Mouse (Mus musculus) megakaryocyte-erythroid progenitor cell, adult 5-6 weeks (primary cell): ENCODE measurements around the gene Tbc1d20. TPM values are rescaled to one million over a fixed set of nuclear protein-coding genes. Genes with fewer than 3 reads are reported as not detected.

Experiments
- ATAC-seq: replicated peaks from 2 replicates; pipeline ENCODE4 v1.8.0; 2016; ENCODE audit warnings: mild to moderate bottlenecking, inconsistent platforms; ENCODE audit not compliant: severe bottlenecking, poor library complexity, low FRiP score, low TSS enrichment
- total RNA-seq, 2 experiments: library from RNA; stranded (forward) in 1 of 2; stranded (reverse) in 1 of 2; fragments of 200-1000, 215-1000 nt in 1 of 2; fragments of >200 nt in 1 of 2; fragmentation: Nextera tagmentation in 1 of 2; gene quantifications; 2 replicates each; pipeline ENCODE4 v1.2.3; 2014 to 2017

Gene Tbc1d20
- total RNA-seq (2014; fragmentation: Nextera tagmentation) (23.5 and 27.8 TPM in 2 replicates), total RNA-seq (2017) (11.7 and 12.0 TPM in 2 replicates)

DNA sequence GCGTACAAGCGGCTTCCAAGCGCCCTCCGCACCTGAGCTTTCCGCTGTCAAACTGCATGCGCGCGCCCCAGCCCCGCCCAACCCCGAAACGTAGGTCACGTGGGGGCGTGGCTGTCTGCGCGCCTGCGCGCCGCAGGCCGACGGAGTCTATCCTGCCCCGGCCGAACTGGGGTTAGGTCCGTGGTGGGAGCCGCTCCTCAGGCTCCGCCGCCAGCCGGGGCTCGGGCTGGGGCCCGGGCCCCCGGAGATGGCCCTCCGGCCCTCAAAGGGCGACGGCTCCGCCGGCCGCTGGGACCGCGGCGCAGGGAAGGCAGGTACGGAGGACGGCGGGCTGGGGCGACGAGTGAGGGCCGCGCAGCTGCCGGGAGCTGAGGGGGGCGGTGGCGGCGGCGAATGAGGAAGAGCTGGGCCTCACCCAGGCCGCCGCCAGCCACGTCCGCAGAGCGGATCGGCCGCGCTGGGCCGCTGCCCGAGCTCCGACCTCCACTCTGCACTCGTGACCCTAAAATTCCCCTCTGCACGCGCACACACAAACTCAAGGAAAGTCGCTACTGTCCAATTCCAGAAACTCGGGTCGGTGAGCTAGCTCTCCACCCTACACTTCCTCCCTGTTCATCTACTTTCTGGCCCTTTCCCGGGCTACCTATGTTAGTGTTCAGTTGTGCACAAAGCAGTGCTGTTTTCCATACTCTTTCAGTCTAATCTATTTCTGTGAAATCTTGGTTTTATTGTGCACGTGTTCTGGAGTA lies at the start of gene Tbc1d20:
Gene Tbc1d20 (plus strand): TSS at position 102 of the 749 bp plus-strand sequence.
- ATAC-seq, result peak; percentile 78

DNA sequence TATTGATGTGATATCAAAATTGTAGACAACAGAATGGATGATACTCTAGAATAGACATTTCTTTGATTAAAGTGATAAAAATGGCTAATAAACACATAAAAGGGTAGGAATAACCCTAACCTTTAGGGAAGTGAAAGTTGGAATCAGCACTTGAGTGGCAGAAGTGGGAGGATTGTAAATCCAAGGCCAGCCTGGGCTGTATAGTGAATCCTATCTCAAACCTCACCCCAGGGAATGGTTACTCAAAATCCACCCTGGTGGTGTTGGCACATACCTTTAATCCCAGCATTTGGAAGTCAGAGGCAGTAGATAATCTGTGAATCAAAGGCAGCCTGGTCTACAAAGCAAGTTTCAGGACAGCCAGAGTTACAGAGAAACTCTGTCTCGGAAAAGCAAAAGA lies 46.4 kb upstream of the Tbc1d20 start:
- ATAC-seq, result no peak

DNA sequence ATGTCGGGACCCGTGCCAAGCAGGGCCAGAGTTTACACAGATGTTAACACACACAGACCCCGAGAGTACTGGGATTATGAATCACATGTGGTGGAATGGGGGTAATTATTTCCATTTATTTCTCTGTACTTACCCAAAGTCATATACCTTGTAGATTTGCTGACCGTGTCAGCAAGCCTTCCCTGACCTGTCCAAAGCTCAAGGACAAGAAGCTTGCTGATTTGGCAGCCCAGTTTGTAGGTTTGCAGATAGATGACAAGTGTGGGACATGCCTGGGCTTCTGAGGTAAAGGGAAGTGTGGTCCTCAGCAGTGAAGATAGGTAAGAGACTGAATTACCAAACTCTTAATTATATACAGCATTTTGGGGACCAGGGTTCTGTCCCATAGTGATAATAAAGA lies 43.1 kb upstream of the Tbc1d20 start:
- ATAC-seq, result no peak

DNA sequence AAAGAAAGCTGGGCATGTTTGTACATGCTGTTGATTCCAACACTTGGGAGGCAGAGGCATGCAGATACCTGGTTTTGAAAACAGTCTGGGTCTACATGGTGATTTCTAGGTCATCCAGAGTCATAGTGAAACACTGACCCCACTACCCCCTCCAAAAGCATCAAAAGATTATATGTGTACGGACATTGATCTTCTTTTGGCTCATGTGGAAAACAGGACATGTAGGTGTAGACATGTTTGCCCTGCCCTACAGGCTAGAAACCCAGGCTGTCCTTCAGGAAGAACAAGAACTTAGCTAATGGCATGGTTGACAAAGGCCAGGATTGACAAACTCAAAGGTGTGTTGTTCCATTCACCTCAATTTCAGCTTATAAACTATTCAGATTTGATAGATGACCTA lies 33.9 kb upstream of the Tbc1d20 start:
- no peak for ATAC-seq

DNA sequence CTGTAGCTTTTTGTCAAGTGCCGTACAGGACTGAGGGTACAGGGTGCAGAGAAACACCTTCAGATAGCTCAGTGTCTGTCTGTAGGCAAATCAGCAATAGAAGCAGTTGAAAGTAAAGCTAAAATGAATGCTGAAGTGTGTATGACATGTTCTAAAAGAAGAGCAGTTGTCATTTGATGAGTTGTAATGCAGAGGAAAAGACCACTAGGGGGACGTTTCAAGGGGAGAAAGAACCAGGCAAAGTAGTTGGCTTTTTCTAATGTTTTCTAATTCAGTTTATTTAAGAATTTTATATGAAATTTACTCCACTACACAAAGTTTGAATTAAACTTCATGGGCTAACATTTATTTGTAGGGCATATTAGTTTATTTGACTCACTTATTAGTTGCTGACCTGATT lies 20.0 kb upstream of the Tbc1d20 start:
- ATAC-seq, result peak; percentile 35; the same call in 1 of the 2 replicates

DNA sequence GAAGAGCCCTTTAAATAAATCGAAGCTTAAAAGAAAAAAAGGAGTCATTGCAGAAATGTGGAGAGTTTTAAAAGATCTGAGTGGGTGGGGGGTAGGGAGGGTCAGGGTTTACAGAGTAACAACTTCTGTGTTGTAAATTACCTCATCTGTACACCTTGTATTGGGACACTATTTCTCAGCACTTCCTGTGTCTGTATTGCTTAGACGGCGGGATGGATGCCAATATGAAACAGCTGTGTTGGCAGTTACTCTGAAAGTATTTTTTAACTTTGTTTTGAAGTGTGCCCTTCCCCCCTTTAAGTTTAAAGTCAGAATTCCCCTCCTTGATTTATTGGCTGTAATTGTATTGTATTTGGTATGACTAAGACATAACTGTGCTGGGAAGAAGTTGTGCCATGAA lies 12.2 kb upstream of the Tbc1d20 start:
- ATAC-seq, result no peak

DNA sequence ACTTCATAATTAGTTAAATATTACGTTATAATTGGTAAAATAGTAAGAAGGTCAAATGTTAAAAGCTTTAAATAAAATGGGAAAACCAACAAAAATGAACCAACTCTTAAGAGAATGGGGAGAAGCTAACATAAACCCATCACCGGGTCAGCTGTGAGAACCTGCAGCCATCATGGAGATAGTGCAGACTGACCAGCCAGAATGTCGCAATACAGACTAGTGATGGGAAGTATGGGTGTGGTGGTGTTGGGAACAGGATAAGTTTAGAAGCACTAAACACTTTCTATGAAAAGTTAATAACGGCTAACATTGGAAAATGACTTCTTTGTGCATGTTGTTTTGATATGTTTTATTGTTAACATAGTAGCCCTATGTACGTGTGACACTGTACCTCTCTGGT lies 6.1 kb upstream of the Tbc1d20 start:
- ATAC-seq, result no peak

DNA sequence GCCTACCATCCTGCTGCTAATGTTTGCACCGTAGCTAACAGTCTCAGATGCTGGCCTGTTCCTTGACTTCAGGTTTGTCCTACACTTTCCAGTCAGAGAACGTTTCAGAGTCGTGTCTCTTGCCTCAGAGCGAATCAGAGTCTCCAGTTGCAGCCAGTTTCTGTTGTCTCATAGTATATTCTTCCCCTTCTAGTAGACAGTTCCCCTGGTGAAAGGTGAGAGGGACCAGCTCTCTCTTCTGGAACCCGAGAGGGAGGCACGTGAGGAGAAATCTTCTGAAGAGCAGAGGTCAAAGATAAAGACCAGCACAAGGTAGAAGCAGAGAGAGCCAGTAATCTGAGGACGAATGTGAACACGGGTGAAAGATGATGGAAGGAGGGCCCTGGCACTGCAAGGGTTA lies 5.6 kb upstream of the Tbc1d20 start:
- ATAC-seq, result no peak

DNA sequence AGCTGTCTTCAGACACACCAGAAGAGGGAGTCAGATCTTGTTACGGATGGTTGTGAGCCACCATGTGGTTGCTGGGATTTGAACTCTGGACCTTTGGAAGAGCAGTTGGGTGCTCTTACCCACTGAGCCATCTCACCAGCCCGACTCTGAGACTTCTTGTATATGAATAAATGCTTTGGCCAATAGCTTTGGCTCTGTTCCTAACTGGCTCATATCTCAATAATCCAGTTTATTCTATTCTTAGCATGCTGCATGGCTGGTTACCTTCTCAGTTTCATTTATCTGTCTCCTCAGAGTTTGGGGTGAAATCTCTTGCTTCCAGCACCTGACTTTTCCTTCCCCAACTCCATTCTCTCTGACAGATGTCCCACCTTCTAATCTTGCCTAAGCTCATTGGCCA lies 4.0 kb upstream of the Tbc1d20 start:
- peak; percentile 45 for ATAC-seq

DNA sequence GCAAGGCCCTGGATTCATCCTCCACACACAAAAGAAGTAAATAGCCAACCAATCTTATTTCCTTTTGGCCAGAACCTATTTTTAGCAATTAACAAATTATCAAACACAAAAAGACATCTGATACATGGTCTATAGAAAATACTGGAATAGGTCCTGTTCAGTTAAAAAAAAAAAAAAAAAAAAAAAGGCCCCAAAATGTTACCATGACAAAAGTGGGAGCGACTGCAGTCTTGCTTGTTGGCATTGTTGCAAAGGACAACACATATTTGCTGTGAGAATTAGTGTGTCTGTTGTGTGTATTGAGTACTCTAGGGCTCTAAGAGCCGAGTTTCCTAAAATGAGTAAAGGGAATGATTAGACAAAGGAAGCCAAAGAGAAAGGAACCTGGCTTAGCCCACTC lies 1.2 kb upstream of the Tbc1d20 start:
- no peak for ATAC-seq

DNA sequence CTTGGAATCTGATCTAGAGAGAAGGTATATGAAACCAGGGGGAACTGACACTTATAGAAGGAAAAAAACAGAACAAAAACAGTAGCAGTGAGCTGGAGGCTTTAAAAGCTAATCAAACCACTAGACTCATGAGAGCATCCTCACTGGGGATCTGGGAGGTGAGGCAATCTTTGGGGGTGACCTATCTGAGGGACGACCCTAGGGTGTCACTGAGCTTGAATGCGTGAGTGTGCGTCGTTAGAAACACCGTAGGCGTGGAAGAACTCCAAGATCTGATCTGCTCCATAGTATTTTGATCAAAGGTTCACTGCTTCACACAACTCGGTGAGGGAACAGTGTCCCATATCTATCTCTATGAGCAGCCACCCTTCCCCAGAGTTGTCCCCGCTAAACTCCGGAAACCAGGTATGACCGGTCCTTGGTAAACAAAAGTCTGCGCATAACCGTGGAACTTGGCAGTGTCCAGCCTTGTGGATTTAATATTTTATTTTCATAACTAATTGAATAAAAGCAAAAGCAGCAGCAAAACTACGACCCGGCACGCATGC lies 375 bp upstream of the Tbc1d20 start:
- ATAC-seq, result peak; percentile 54

DNA sequence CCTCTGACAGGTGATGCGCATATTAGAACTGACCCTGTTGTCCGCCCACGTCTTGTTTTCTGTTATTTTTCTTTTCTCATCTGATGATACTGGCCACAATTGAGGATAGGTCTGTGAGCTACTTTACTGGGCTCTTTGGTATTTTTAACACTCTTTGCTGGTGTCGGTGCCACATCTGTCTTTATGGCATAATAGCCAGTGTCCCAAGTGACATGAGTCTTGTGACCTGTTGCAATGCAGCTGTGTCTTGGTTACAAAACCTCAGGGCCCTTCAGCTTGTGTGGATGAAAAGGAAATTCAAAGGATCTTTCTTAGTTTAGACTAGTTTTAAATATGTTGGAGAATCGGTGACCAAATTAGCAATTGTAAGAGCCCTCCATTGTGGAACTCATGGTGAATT lies 913 bp downstream of the Tbc1d20 start:
- no peak for ATAC-seq

DNA sequence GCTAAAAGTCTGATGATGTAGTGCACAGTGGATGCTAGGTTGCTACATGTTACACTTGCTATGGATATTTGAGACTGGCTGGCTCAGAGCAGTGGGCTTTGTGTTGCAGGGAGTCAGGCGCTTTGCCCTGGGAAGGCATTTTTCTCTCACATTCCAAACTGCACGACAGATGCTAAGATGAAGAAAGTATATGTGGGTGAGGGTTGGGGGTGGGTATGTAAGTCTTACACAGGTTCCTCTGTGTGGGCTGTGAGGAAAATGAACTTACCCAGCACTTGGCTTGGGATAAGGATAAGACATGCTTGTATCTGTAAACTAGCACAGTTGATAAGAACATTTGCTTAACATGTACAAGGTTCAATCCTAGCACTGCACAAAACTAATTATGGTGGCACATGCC lies 9.2 kb downstream of the Tbc1d20 start:
- no peak for ATAC-seq

DNA sequence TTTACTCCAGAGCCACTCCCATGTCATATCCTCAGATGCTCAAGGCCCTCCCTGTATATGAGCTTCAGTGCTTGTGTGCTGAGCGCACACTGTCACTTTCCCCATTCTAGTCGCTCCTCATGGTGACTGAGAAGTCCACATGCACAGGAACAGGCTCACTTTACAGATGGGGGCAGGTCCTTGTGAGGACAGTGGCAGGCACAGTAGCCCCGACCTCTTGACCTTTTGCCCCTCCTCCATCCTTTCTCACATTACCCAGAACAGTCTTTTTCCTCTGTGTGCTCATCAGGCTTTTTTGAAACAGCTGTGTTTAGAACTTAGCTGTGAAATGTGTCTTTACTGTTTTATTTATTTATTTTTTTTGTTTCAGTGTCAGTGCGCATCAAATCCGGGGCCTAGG lies 10.2 kb downstream of the Tbc1d20 start:
- no peak for ATAC-seq

DNA sequence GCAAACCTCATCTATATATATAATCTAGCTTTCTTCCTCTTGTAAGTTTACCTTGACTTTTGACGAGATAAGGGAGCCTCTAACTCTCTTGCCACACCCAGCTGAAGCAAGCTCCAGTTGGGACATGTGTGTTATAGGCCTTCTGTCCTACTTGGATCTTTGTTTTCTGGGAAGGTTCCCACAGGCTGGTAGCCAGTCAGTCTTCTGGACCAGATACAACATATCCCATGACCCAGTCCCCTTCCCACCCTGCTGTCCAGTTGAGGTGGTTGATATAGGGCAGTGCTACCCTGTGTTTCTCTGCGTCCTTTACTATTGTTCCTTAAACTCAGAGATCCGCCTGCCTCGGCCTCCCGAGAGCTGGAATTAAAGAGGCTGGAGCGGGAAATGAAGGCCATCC lies 11.9 kb downstream of the Tbc1d20 start:
- no peak for ATAC-seq

DNA sequence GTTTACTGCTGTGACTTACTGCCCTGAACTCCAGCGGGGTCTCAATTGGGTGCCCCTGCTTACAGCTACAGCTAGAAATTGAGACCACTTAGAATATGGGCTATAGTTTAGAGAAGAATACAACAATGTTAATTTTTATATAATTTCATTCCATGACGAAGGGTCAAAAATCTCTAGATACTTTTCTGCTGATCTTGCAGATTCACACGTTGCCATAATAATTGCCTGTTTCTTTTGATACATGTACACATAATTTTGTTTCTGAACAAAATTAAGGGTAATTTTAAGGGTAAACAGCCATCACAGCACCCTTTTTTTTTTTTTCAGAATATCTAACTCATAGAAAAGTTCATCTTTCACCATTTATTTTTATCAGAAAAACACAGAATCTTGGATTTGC lies 13.6 kb downstream of the Tbc1d20 start:
- no peak for ATAC-seq

DNA sequence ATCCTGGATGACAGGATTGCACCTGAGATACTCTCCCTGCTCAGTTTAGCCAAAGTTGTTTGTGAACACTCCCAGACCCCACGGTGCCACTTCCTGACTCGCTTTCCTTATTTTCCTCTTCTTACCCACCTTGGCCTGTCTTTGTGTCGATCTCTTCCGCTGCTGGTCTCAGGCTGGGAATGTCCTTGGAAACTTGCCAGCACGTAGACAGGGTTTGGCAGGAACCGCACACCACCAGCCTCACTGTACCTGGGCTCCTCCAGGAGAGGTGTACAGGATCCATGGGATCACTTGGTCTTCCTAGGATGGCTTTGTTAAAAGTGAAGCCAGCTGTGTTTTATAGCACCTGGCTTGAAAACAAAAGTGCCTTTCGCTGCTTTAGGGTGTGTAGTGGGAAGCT lies 19.4 kb downstream of the Tbc1d20 start:
- ATAC-seq, result no peak

DNA sequence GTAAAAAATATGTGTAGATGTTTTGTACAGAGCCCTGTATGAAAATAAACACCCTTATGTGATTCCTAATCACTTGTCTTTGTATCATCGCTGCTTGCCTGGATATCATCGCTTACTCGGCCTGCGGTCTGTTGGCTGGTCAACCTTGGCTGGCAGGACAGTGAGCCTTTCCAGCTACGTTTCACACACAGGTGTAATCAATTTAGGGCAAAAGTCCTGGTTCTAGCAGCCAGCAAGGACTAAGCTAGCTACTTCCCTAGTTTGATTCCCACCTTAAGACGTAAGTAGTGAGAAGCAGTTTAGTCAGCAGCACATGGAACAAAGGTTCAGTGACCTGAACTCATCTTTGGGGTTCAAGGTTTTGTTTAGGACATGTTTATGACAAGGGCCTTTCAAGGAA lies 20.3 kb downstream of the Tbc1d20 start:
- no peak for ATAC-seq

DNA sequence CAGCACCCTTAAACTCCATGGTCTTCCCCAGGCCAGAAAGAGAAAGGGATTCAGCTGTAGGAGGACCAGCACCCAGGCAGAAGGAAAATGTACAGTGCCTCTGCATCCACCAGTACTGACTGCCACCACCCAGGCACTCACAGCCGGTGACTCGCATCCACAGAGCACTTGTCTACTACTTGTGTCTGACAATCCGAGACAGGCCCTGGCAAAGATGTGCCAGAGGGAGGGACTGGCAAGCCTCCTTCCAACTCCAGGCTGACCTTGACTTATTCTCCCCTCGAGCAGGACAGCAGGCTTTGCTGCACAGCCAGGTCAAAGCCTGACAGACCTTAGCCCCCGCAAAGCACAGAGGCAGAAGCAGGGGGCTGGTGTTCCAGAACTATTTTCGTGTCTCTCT lies 23.4 kb downstream of the Tbc1d20 start:
- no peak for ATAC-seq

DNA sequence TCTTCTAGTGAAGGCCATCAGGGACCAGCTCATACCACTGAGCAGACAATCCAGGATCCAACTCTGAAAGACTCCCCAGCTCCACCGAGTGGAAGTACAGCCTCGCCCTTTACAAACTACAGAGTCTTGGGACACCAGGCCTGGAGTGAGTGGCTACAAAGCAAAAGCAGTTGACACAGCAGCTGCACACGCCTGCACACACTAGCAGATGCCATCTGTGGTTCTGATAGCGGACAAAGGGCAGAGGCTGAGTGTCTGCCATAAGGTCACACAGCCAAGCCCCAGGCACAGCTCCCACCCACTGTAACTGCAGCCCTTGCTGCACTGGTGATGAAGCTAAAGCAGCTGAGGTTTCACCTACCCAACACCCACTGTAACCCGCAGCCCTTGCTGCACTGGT lies 27.9 kb downstream of the Tbc1d20 start:
- no peak for ATAC-seq

DNA sequence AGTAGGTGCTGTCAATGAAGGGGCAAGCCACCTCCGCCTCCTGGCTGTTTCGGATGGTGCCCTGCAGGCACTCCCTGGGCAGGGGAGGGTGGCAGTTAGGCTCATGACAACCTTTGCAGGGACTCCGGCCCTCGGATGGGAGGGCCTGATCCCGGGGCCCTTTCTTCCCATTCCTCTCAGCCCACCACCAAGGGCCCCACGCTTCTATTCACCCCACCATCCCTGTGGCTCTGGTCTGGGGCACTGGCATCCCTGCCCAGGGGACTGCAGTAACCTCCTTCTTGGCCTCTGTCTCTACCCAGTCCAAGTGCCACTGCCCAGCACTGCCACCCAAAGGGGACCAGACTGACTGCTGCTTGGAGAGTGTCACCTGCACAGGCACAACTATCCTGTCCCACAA lies 28.6 kb downstream of the Tbc1d20 start:
- no peak for ATAC-seq
